Mouse (Mus musculus) limb, embryonic 10.5 days (tissue): ENCODE data around the gene Ccnc. TPM values are rescaled to one million over a fixed set of nuclear protein-coding genes. Genes with fewer than 3 reads are reported as not detected.

Source experiments
- DNase-seq: peaks from one replicate; pipeline ENCODE4 v3.0.0-alpha.2; 2017; ENCODE audit warnings: low spot score
- H3K27ac ChIP-seq: fragments of 300-500 bp; sonication (generic); 2 replicates; pipeline ENCODE4 v1.5.1; 2016; ENCODE audit warnings: mild to moderate bottlenecking
- H3K27me3 ChIP-seq: fragments of 300-500 bp; sonication (generic); 2 replicates; pipeline ENCODE4 v1.6.1; 2016; ENCODE audit warnings: low read depth, mild to moderate bottlenecking; ENCODE audit not compliant: poor library complexity, severe bottlenecking
- H3K36me3 ChIP-seq: fragments of 300-500 bp; sonication (generic); 2 replicates; pipeline ENCODE4 v1.6.1; 2016; ENCODE audit warnings: mild to moderate bottlenecking, moderate library complexity
- H3K4me1 ChIP-seq: fragments of 300-500 bp; sonication (generic); 2 replicates; pipeline ENCODE4 v1.6.1; 2016
- H3K4me3 ChIP-seq: fragments of 300-500 bp; sonication (generic); 2 replicates; pipeline ENCODE4 v1.5.1; 2016; ENCODE audit warnings: mild to moderate bottlenecking, moderate library complexity
- H3K9me3 ChIP-seq: fragments of 300-500 bp; sonication (generic); replicated peaks from 2 replicates; pipeline ENCODE4 v1.6.1; 2016; ENCODE audit warnings: mild to moderate bottlenecking
- WGBS: fragments of 180-500 bp; shearing (Covaris S2); methylation state at CpG from one replicate; pipeline ENCODE4 v1.1.7; 2016; 5-methylcytosine and 5-hydroxymethylcytosine counted together
- polyA plus RNA-seq: library from polyadenylated mRNA; unstranded; fragments of >200 nt; fragmentation: Nextera tagmentation; extraction: Ambion mirVana; gene quantifications from 2 replicates; pipeline ENCODE4 v1.2.1, GENCODE M21; 2016

Gene Ccnc
- polyA plus RNA-seq, 1 experiment from 2014 or later = 41.8 TPM

DNA sequence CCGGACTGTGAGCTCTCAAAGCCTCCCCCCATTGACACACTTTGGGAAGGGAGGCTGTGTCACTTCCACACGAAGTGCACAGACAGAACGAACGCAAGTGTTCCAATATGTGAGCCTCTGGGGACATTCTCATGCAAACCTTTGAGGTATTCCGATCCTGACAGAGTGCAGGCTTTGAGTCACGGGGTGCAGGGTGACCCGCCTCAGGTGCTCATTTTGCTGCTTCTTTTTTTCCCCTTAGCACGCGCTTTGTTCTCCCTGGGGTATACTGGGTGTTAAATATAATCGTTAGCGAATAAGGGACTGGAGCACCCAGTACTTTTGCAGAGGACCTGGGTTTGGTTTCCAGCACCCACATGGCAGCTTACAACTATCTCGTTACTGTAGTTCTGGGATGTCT is 58.8 kb downstream of the Ccnc start:
- no peak for DNase-seq
- Histone ChIP-seq H3K36me3 (peaks cover 80% of the 10 kb centered on the region), H3K4me3 (no peak overlapping the region), H3K4me1 (no peaks in the 10 kb centered on the region), H3K9me3 (no peaks in the 10 kb centered on the region), H3K27ac (no peak overlapping the region), H3K27me3 (no peaks in the 10 kb centered on the region)
- 96% methylated on average over 12 of the region's 12 CpGs for WGBS

DNA sequence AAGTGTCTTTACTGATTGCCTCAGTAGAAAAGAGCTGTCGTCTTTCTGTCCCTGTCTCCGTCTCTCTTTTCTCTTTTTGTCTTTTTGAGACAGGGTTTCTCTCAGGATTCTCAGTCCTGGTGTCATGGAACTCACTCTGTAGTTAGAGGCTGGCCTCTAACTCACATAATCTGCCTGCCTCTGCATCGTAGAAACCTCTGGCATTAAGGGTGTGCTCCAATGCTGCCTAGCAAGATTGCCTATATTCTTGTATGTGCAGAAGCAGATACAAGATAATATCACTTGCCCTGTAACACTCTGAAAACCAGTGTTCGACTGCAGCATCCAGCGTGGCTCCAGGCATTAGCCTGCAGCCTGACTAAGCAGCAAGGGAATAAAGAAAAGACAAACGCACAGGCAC is 61.4 kb downstream of the Ccnc start:
- H3K4me3 ChIP-seq = no peak overlapping the region
- WGBS = 95% methylated on average over 6 of the region's 6 CpGs
- no peaks in the 10 kb centered on the region for H3K27me3 ChIP-seq
- no peak for DNase-seq
- H3K9me3 ChIP-seq = no peaks in the 10 kb centered on the region
- peaks cover 66% of the 10 kb centered on the region for H3K36me3 ChIP-seq
- no peaks in the 10 kb centered on the region for H3K4me1 ChIP-seq
- no peak overlapping the region for H3K27ac ChIP-seq

DNA sequence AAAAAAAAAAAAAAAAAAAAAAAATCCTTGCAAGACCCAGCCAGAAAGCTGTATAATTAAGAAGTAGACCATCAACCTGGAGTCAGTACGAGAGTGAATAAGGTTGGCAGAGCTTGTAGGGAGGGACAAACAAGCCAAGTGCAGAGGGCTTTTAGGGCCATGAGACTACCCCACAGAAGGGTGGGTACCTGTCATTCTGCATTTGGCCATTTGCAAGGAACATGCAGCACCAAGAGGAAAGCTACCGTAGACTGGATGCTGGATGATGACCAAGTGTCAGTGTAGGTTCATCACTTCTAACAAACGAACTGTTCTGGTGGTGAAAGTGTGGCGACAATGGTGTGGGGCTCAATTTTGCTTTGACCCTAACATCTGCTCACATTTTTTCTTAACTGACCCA is 62.3 kb downstream of the Ccnc start:
- WGBS = 90% methylated on average over 4 of the region's 4 CpGs
- H3K4me1 ChIP-seq = no peaks in the 10 kb centered on the region
- no peak overlapping the region for H3K27ac ChIP-seq
- DNase-seq = no peak
- no peaks in the 10 kb centered on the region for H3K9me3 ChIP-seq
- H3K27me3 ChIP-seq = no peaks in the 10 kb centered on the region
- H3K4me3 ChIP-seq = no peak overlapping the region
- peaks cover 57% of the 10 kb centered on the region for H3K36me3 ChIP-seq

DNA sequence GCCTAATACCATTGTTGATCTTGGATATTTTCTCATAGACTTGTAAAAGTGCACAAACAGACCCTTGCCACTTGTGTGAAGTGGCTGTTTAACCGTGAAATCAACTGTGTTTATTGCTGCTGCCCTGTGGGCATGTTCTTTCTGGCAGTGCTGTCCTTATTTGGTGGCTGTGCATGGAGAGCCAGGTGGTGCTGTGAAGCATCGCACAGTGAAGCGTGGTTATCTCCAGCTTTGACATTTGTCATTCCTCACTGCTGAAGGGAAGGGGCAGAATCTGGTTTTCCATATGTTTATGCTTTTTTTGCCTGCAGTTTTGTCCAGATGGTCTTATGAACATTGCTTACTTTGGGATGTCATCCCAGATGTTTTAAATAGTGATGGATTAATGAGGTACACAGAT is 66.1 kb downstream of the Ccnc start:
- Histone ChIP-seq H3K27me3 (no peaks in the 10 kb centered on the region), H3K27ac (no peak overlapping the region), H3K4me1 (no peaks in the 10 kb centered on the region), H3K9me3 (no peaks in the 10 kb centered on the region), H3K4me3 (no peak overlapping the region), H3K36me3 (peaks cover 40% of the 10 kb centered on the region)
- no peak for DNase-seq
- WGBS = 73% methylated on average over 3 of the region's 3 CpGs

DNA sequence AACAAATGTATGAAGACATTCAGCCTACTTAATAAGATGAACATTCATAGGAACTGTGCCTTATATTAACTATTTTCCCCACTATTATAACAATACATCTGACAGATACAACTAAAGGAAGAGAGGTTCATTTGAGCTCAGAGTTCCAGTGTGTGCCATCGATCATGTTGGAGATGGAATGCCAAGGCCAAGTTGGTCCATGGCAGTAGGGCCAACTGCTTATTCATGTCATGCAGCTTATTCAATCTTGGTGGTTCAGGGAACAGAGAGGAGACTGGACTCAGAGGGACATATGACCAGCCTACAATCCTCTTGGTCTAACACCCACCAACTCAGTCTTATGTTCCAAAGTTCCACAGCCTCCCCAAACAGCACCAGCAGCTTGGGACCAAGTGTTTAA is 73.5 kb downstream of the Ccnc start:
- no peaks in the 10 kb centered on the region for H3K4me1 ChIP-seq
- peaks cover 68% of the 10 kb centered on the region for H3K36me3 ChIP-seq
- no peaks in the 10 kb centered on the region for H3K27me3 ChIP-seq
- 93% methylated on average over 1 of the region's 1 CpGs for WGBS
- no peak overlapping the region for H3K27ac ChIP-seq
- H3K4me3 ChIP-seq = no peak overlapping the region
- H3K9me3 ChIP-seq = no peaks in the 10 kb centered on the region
- no peak for DNase-seq

DNA sequence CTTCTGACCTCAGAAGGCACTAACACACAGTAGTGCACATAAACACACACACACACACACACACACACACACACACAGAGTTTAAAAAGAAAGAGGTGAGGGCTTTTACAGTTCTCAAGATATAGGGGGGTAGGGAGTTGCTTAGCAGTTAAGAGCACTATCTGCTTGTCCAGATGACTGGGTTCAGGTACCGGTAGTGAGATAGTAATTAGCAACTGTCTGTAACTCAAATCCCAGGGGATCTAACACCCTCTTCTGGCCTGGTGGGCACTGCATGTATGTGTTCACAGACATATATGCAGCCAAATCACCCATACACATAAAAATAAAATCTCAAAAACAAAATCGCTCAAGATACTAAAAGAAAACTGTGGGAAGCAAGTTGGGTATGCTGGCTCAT is 74.1 kb downstream of the Ccnc start:
- Histone ChIP-seq H3K36me3 (peaks cover 68% of the 10 kb centered on the region), H3K27me3 (no peaks in the 10 kb centered on the region), H3K27ac (no peak overlapping the region), H3K4me1 (no peaks in the 10 kb centered on the region), H3K9me3 (no peaks in the 10 kb centered on the region), H3K4me3 (no peak overlapping the region)
- DNase-seq = no peak
- WGBS = 89% methylated on average over 2 of the region's 2 CpGs

DNA sequence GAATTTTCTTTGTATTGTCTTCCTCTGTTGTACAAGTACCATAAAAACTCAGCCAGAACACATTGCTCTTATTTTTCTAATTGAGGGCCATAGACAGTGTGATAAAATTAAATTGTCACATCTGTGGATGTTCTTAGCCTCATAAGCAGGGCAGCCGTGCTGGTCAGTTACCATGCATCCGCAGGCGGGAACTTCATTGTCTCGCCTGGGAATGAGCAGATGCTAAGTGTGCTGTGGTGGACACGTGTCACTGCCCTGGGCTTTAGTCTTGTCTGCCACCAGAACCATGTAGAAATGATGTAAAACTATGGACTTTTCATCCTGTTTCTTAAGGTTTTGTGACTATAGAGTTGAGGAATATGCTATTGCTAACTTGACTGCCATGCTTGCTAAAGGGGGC is 79.7 kb downstream of the Ccnc start:
- 83% methylated on average over 5 of the region's 5 CpGs for WGBS
- H3K27ac ChIP-seq = no peak overlapping the region
- no peaks in the 10 kb centered on the region for H3K9me3 ChIP-seq
- no peak for DNase-seq
- H3K4me1 ChIP-seq = no peaks in the 10 kb centered on the region
- no peaks in the 10 kb centered on the region for H3K27me3 ChIP-seq
- H3K36me3 ChIP-seq = peaks cover 58% of the 10 kb centered on the region
- H3K4me3 ChIP-seq = no peak overlapping the region

Other genes starting within 250 kb of the Ccnc start
- not detected in 2 replicates for gene Prdm13, start 41.7 kb upstream of the Ccnc start, polyA plus RNA-seq
- 9.1 and 12.4 TPM in 2 replicates for gene Usp45, start 39.5 kb downstream of the Ccnc start, polyA plus RNA-seq
- gene Tstd3, start 39.5 kb downstream of the Ccnc start, polyA plus RNA-seq = 14.5 and 15.3 TPM in 2 replicates
- gene Pnisr, start 119.9 kb downstream of the Ccnc start, polyA plus RNA-seq = 109 and 151 TPM in 2 replicates
- 15.2 and 15.8 TPM in 2 replicates for gene Coq3, start 152.0 kb downstream of the Ccnc start, polyA plus RNA-seq
- 8.7 and 10.6 TPM in 2 replicates for gene Faxc, start 203.6 kb downstream of the Ccnc start, polyA plus RNA-seq